Mouse (Mus musculus) hindbrain, embryonic 11.5 days (tissue): ENCODE data around the gene Shroom3. TPM values are rescaled to one million over a fixed set of nuclear protein-coding genes. Genes with fewer than 3 reads are reported as not detected.
"Not testable (repeated sequence)": the region's sequence is repeated elsewhere in the genome, so short reads cannot be mapped to it uniquely, and the experiment has no call there.

Source experiments
- ATAC-seq: fragments of 200-750 bp; cut with Nextera tagmentation; 2 replicates; pipeline ENCODE4 v1.8.0; 2017; ENCODE audit warnings: mild to moderate bottlenecking, moderate TSS enrichment, moderate library complexity; ENCODE audit not compliant: low FRiP score
- DNase-seq: peaks from one replicate; pipeline ENCODE4 v3.0.0-alpha.2; 2015; ENCODE audit warnings: low spot score
- H3K27ac ChIP-seq: fragments of 300-500 bp; sonication (generic); 2 replicates; pipeline ENCODE4 v1.5.1; 2014; ENCODE audit warnings: mild to moderate bottlenecking, low read depth, low read length
- H3K27me3 ChIP-seq: fragments of 300-500 bp; sonication (generic); 2 replicates; pipeline ENCODE4 v1.6.1; 2014; ENCODE audit warnings: mild to moderate bottlenecking, low read length, moderate library complexity, mixed read lengths; ENCODE audit not compliant: control insufficient read depth, insufficient read depth
- H3K36me3 ChIP-seq: fragments of 300-500 bp; sonication (generic); 2 replicates; pipeline ENCODE4 v1.6.1; 2014; ENCODE audit warnings: mild to moderate bottlenecking, low read length, moderate library complexity, mixed read lengths; ENCODE audit not compliant: control insufficient read depth, insufficient read depth
- H3K4me1 ChIP-seq: fragments of 300-500 bp; sonication (generic); replicated peaks from 2 replicates; pipeline ENCODE4 v1.6.1; 2014; ENCODE audit warnings: low read length, mixed read lengths; ENCODE audit not compliant: control insufficient read depth, insufficient read depth
- H3K4me2 ChIP-seq: fragments of 300-500 bp; sonication (generic); replicated peaks from 2 replicates; pipeline ENCODE4 v1.6.1; 2014; ENCODE audit warnings: mild to moderate bottlenecking, low read depth, low read length
- H3K4me3 ChIP-seq: fragments of 300-500 bp; sonication (generic); 2 replicates; pipeline ENCODE4 v1.5.1; 2014; ENCODE audit warnings: low read depth, low read length
- H3K9ac ChIP-seq: fragments of 300-500 bp; sonication (generic); 2 replicates; pipeline ENCODE4 v1.6.1; 2014; ENCODE audit warnings: low read depth, low read length
- H3K9me3 ChIP-seq: fragments of 300-500 bp; sonication (generic); 2 replicates; pipeline ENCODE4 v1.6.1; 2016; ENCODE audit warnings: low read length; ENCODE audit not compliant: control insufficient read depth
- WGBS: fragments of 180-500 bp; shearing (Covaris S2); extraction: QIAGEN DNeasy Blood & Tissue Kit; methylation state at CpG from one replicate; pipeline ENCODE4 v1.1.7; 2014; 5-methylcytosine and 5-hydroxymethylcytosine counted together
- polyA plus RNA-seq: library from polyadenylated mRNA; unstranded; fragments of >200 nt; fragmentation: Nextera tagmentation; extraction: Ambion mirVana; gene quantifications from 2 replicates; pipeline ENCODE4 v1.2.1, GENCODE M21; 2014

The Shroom3 gene
- polyA plus RNA-seq, 1 experiment from 2014 or later: 4.8 TPM

DNA sequence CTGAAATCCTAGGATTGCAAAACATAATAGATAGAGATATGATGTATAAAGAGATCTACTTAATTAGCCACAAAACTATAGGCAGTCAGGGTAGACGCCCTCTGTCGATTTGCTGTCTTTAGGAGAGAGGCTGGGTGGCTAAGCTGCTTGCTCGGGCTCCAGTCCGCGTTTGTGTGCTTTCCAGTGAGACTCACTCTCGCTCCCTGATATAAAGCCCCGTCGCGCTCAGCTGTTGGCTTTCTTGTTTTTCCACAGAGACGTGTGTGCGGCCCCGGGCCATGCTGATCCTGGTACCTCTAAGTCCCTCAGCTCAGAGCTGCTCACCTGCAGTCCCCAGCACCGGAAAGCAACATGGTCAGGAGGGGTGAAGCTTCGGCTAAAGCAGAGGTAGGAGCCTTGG lies 236.2 kb downstream of the Shroom3 start:
- no peak overlapping the region for H3K4me2 ChIP-seq
- no peak overlapping the region for H3K27ac ChIP-seq
- 0 out of 2 replicates have a peak, but pooled peaks cover 5% of the 10 kb centered on the region for H3K4me1 ChIP-seq
- DNase-seq: no peak
- WGBS: 65% methylated on average over 14 of the region's 14 CpGs
- no peaks in the 10 kb centered on the region for H3K9me3 ChIP-seq
- no peak overlapping the region for H3K4me3 ChIP-seq
- no peak overlapping the region for H3K9ac ChIP-seq
- ATAC-seq: no peak
- H3K36me3 ChIP-seq: no peaks in the 10 kb centered on the region
- H3K27me3 ChIP-seq: no peaks in the 10 kb centered on the region

- DNase-seq (no peak), ATAC-seq (no peak)
- H3K4me3 ChIP-seq: no peak overlapping the region
- H3K27ac ChIP-seq: no peak overlapping the region
- peaks cover 7% of the 10 kb centered on the region; the same call in 1 of the 2 replicates for H3K4me1 ChIP-seq
- WGBS: 94% methylated on average over 8 of the region's 8 CpGs
- H3K36me3 ChIP-seq: no peaks in the 10 kb centered on the region
- no peak overlapping the region for H3K4me2 ChIP-seq
- H3K27me3 ChIP-seq: no peaks in the 10 kb centered on the region
- H3K9me3 ChIP-seq: no peaks in the 10 kb centered on the region
- H3K9ac ChIP-seq: no peak overlapping the region
Observed at GRCm38 (mm10) chr5:92920984-92921383, 237.7 kb downstream of the Shroom3 start.

DNA sequence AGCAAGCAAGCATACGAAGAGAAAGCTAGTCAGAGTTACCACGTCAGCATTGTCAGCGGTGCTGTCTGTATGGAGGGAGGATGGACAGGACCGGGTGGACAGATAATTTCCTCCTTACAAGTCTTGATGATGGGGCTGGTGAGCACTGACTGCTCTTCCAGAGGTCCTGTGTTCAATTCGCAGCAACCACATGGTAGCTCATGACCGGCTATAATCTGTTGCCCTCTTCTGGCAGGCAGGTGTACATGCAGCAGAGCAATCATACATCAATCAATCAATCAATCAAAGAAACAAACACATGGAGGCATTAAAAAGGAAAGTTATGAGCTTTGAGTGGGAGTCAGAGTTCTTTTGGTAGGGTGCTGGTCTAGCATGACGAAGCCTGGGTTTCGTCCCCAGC lies 238.5 kb downstream of the Shroom3 start:
- no peaks in the 10 kb centered on the region for H3K36me3 ChIP-seq
- no peaks in the 10 kb centered on the region for H3K27me3 ChIP-seq
- H3K4me1 ChIP-seq: peaks cover 4% of the 10 kb centered on the region; the same call in 1 of the 2 replicates
- no peak for DNase-seq
- H3K9ac ChIP-seq: no peak overlapping the region
- no peaks in the 10 kb centered on the region for H3K9me3 ChIP-seq
- H3K4me3 ChIP-seq: no peak overlapping the region
- 84% methylated on average over 8 of the region's 8 CpGs for WGBS
- no peak for ATAC-seq
- no peak overlapping the region for H3K4me2 ChIP-seq
- no peak overlapping the region for H3K27ac ChIP-seq

GRCm38 (mm10) chr5:92922981-92923380 lies 239.7 kb downstream of the Shroom3 start:
- H3K4me1 ChIP-seq, DNase-seq, H3K4me3 ChIP-seq, H3K36me3 ChIP-seq, H3K9me3 ChIP-seq, H3K27ac ChIP-seq, H3K27me3 ChIP-seq, ATAC-seq, H3K9ac ChIP-seq, H3K4me2 ChIP-seq: not testable (repeated sequence)
- WGBS: 94% methylated on average over 5 of the region's 5 CpGs

- no peak overlapping the region for H3K27ac ChIP-seq
- H3K4me2 ChIP-seq: peak overlapping the region; percentile 28
- H3K9ac ChIP-seq: no peak overlapping the region
- no peak overlapping the region for H3K4me3 ChIP-seq
- H3K9me3 ChIP-seq: no peaks in the 10 kb centered on the region
- DNase-seq (no peak), ATAC-seq (peak; percentile 54; the same call in 1 of the 2 replicates)
- 8% methylated on average over 17 of the region's 17 CpGs for WGBS
- H3K4me1 ChIP-seq: peaks cover 2% of the 10 kb centered on the region; the same call in 1 of the 2 replicates
- H3K27me3 ChIP-seq: no peaks in the 10 kb centered on the region
- H3K36me3 ChIP-seq: no peaks in the 10 kb centered on the region
Observed at GRCm38 (mm10) chr5:92924851-92925477, 241.7 kb downstream of the Shroom3 start.

DNA sequence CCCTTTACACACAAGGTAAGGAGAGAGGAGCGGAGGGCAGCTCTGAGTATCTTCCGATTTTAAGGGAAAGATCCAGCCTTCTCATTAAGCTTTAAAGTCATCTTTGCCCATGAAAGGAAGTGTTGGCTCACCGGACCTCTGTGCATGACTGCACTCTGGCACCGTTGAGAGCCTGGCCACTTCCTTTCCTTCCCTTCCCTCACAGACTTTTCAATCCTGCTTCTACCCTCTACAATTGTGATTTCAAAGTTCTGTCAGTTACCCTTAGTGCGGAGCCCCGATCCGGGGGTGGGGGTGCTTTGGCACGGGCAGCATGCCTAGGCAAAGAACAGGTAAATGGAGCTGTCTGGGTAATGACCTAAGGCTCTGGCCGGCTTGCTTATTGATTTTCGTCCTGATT lies 244.4 kb downstream of the Shroom3 start:
- Histone ChIP-seq H3K27me3 (no peaks in the 10 kb centered on the region), H3K4me2 (no peak overlapping the region), H3K36me3 (no peaks in the 10 kb centered on the region), H3K4me1 (peaks cover 2% of the 10 kb centered on the region; the same call in 1 of the 2 replicates), H3K9me3 (no peaks in the 10 kb centered on the region), H3K9ac (no peak overlapping the region), H3K4me3 (no peak overlapping the region), H3K27ac (no peak overlapping the region)
- no peak for DNase-seq
- WGBS: 91% methylated on average over 10 of the region's 10 CpGs
- no peak for ATAC-seq

DNA sequence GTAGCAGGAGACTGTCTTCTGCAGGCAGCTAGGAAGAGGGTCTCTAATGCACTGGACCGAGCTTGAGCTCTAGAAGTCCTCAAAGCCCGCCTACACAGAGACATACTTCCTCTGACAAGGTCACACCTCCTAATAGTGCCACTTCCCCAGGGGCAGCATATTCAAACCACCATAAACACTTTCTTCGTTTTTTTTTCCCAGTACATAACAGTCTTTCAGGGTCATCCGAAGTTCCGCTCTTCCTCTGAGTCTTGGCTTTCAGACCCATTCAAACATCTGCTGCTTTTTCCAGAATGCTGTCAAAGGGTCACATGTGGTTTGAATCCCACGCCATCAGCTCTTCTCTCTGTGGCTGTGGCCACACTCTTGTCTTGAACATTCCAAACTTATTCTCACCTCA lies 247.3 kb downstream of the Shroom3 start:
- Histone ChIP-seq H3K9ac (no peak overlapping the region), H3K36me3 (no peaks in the 10 kb centered on the region), H3K4me1 (no peaks in the 10 kb centered on the region), H3K4me3 (no peak overlapping the region), H3K4me2 (no peak overlapping the region), H3K9me3 (no peaks in the 10 kb centered on the region), H3K27ac (no peak overlapping the region), H3K27me3 (no peaks in the 10 kb centered on the region)
- no peak for DNase-seq
- 72% methylated on average over 6 of the region's 6 CpGs for WGBS
- no peak for ATAC-seq

DNA sequence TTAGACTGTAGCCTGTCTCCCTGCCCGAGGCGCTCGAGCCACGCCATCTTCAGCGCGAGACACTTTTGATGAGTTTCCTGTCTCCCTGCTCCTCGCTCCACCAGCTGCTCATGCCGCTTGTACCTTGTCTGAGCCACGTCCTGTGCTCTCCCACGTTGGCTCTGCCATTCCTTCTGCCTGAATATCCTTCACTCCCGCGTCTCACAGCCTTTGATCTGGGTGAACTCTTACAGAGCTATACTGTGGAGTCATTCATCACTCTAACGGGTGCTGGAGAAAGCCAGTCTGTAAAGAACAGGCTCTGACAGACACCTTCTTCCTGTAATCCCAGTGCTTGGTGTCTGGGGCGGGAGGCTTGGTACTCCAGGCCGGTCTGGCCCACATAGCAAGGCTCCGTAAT lies 248.1 kb downstream of the Shroom3 start:
- H3K27ac ChIP-seq: no peak overlapping the region
- H3K27me3 ChIP-seq: no peaks in the 10 kb centered on the region
- 62% methylated on average over 16 of the region's 16 CpGs for WGBS
- no peak overlapping the region for H3K4me3 ChIP-seq
- no peaks in the 10 kb centered on the region for H3K9me3 ChIP-seq
- H3K4me1 ChIP-seq: no peaks in the 10 kb centered on the region
- no peak for DNase-seq
- H3K9ac ChIP-seq: no peak overlapping the region
- H3K36me3 ChIP-seq: no peaks in the 10 kb centered on the region
- no peak overlapping the region for H3K4me2 ChIP-seq
- no peak for ATAC-seq

GRCm38 (mm10) chr5:92933010-92933409 lies 249.8 kb downstream of the Shroom3 start:
- Histone ChIP-seq H3K4me1 (no peaks in the 10 kb centered on the region), H3K36me3 (no peaks in the 10 kb centered on the region), H3K9ac (no peak overlapping the region), H3K9me3 (no peaks in the 10 kb centered on the region), H3K4me2 (no peak overlapping the region), H3K27ac (no peak overlapping the region), H3K4me3 (no peak overlapping the region), H3K27me3 (no peaks in the 10 kb centered on the region)
- DNase-seq (no peak), ATAC-seq (no peak)
- 82% methylated on average over 10 of the region's 10 CpGs for WGBS
